Mouse (Mus musculus): ENCODE results near the gene Ahdc1.

DNA sequence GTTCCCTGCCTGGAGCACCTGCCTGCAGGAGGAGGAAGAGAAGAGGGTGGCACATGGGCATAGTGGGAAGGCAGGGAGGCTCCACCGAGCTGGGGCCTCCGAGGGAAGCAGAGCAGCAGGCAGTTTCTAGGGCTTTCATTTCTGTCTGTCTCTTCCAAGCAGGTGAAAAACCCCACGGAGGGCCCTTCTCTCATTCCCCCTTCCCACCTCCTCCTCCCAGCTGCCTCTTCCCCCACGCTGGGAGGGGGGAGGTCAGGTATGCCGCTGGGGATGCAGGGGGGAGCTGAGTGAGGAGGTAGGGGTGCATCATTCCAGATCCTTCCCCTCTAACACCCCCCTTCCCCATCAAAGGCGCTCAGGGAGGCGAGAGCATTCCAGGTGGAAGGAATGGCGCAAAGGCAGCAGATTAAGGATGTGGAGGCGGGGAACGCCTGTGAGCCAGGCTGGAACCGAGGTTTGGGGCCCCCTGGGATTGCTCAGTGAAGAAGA lies 109.8 kb downstream of the Ahdc1 start:
- no peak for TF ChIP-seq EP300 (IDR thresholded peaks at IDR 0.05; ENCODE audit: low read depth)
- TF ChIP-seq CTCF (IDR thresholded peaks at IDR 0.05; ENCODE audit: low read depth), result no peak

Data from liver, embryonic 14.5 days (tissue).